Mouse (Mus musculus): ENCODE results near the gene Ciao2b. TPM values are rescaled to one million over a fixed set of nuclear protein-coding genes. Genes with fewer than 3 reads are reported as not detected.
"Not testable (repeated sequence)": the region's sequence is repeated elsewhere in the genome, so short reads cannot be mapped to it uniquely, and the experiment has no call there.

Ciao2b gene
- total and polyA plus RNA-seq, 3 experiments, result 78.7 to 110 TPM; not detected in 1

- H3K9ac ChIP-seq (ENCODE audit: control insufficient read depth, low read depth, low read length, poor library complexity, severe bottlenecking); H3K4me3 ChIP-seq (ENCODE audit: control insufficient read depth in 1 of 2, insufficient read depth in 1 of 2, low read depth in 2 of 2, low read length in 2 of 2); DNase-seq (ENCODE audit: low read depth, low spot score); H3K36me3 ChIP-seq (ENCODE audit: control insufficient read depth in 1 of 2, insufficient read depth in 2 of 2, low read length in 2 of 2); H3K27me3 ChIP-seq (ENCODE audit: control insufficient read depth in 1 of 2, insufficient read depth in 2 of 2, low read length in 2 of 2); H3K27ac ChIP-seq (ENCODE audit: control insufficient read depth, low read depth, low read length); H3K9me3 ChIP-seq (replicated peaks; ENCODE audit: insufficient read depth, low read length): not testable (repeated sequence)
- H3K79me2 ChIP-seq (ENCODE audit: control insufficient read depth, insufficient read depth, low read length, poor library complexity), result peaks cover 14% of the 10 kb centered on the region
- peaks cover 0 to 16% of the 10 kb centered on the region in 2 experiments; a peak in 2 of 4 replicates for H3K4me1 ChIP-seq (ENCODE audit: control insufficient read depth in 1 of 2, insufficient read depth in 2 of 2, low read length in 2 of 2)
- TF ChIP-seq CTCF (IDR thresholded peaks at IDR 0.05 in 2 of 3, conservative IDR thresholded peaks at IDR 0.05 in 1 of 3; ENCODE audit: control insufficient read depth in 1 of 3, insufficient read depth in 1 of 3, low read depth in 2 of 3, low read length in 3 of 3, poor library complexity in 1 of 3, severe bottlenecking in 1 of 3), result peak in 1 of 3 experiments; percentile 17; a peak in 2 of 6 replicates
- peak; percentile 46 for TF ChIP-seq SMC3 (IDR thresholded peaks at IDR 0.05; ENCODE audit: low read depth, low read length)
Observed at GRCm38 (mm10) chr8:104644187-104644586, 2.4 kb upstream of the Ciao2b start.

- peaks cover 6 to 19% of the 10 kb centered on the region in 2 experiments for H3K4me1 ChIP-seq (ENCODE audit: control insufficient read depth in 1 of 2, insufficient read depth in 2 of 2, low read length in 2 of 2)
- no peaks in the 10 kb centered on the region for H3K9me3 ChIP-seq (replicated peaks; ENCODE audit: insufficient read depth, low read length)
- DNase-seq (ENCODE audit: low read depth, low spot score), result no peak
- H3K9ac ChIP-seq (ENCODE audit: control insufficient read depth, low read depth, low read length, poor library complexity, severe bottlenecking), result peak overlapping the region; percentile 92
- peak overlapping the region; percentile 85 for H3K27ac ChIP-seq (ENCODE audit: control insufficient read depth, low read depth, low read length)
- peaks cover 0 to 18% of the 10 kb centered on the region in 2 experiments; a peak in 2 of 4 replicates for H3K36me3 ChIP-seq (ENCODE audit: control insufficient read depth in 1 of 2, insufficient read depth in 2 of 2, low read length in 2 of 2)
- H3K4me3 ChIP-seq (ENCODE audit: control insufficient read depth in 1 of 2, insufficient read depth in 1 of 2, low read depth in 2 of 2, low read length in 2 of 2), result peak overlapping the region; percentile 66 to 92
- TF ChIP-seq CHD1 (IDR thresholded peaks at IDR 0.05; ENCODE audit: low read depth, low read length) (no peak), TCF12 (IDR thresholded peaks at IDR 0.05; ENCODE audit: low read depth, low read length) (no peak), MAX (IDR thresholded peaks at IDR 0.05; ENCODE audit: low read length) (no peak), ZMIZ1 (IDR thresholded peaks at IDR 0.05; ENCODE audit: low read depth, low read length) (no peak), USF1 (IDR thresholded peaks at IDR 0.05; ENCODE audit: low read depth, low read length) (no peak), GABPA (IDR thresholded peaks at IDR 0.05; ENCODE audit: low read depth, low read length) (no peak), ETS1 (IDR thresholded peaks at IDR 0.05; ENCODE audit: low read depth, low read length) (no peak), NELFE (IDR thresholded peaks at IDR 0.05; ENCODE audit: low read depth, low read length) (no peak), TAL1 (IDR thresholded peaks at IDR 0.05; ENCODE audit: low read length) (no peak), UBTF (IDR thresholded peaks at IDR 0.05; ENCODE audit: borderline replicate concordance, insufficient read depth, low read depth, low read length) (no peak), ZC3H11A (IDR thresholded peaks at IDR 0.05; ENCODE audit: low read depth, low read length) (no peak), CHD2 (IDR thresholded peaks at IDR 0.05; ENCODE audit: low read length) (no peak), ZNF384 (IDR thresholded peaks at IDR 0.05; ENCODE audit: low read depth, low read length) (no peak), CTCF (IDR thresholded peaks at IDR 0.05 in 2 of 3, conservative IDR thresholded peaks at IDR 0.05 in 1 of 3; ENCODE audit: control insufficient read depth in 1 of 3, insufficient read depth in 1 of 3, low read depth in 2 of 3, low read length in 3 of 3, poor library complexity in 1 of 3, severe bottlenecking in 1 of 3) (no peak), E2F4 (IDR thresholded peaks at IDR 0.05; ENCODE audit: borderline replicate concordance, low read depth, low read length) (no peak), RCOR1 (IDR thresholded peaks at IDR 0.05; ENCODE audit: low read depth, low read length) (no peak), RAD21 (IDR thresholded peaks at IDR 0.05; ENCODE audit: low read depth, low read length) (no peak)
- H3K27me3 ChIP-seq (ENCODE audit: control insufficient read depth in 1 of 2, insufficient read depth in 2 of 2, low read length in 2 of 2), result no peaks in the 10 kb centered on the region
- peaks cover 14% of the 10 kb centered on the region for H3K79me2 ChIP-seq (ENCODE audit: control insufficient read depth, insufficient read depth, low read length, poor library complexity)
Observed at GRCm38 (mm10) chr8:104642324-104642654, 524 bp upstream of the Ciao2b start.

Data from MEL (cell line).